ENCODE assay signal across 8 mouse cellular contexts in the genomic region with DNA sequence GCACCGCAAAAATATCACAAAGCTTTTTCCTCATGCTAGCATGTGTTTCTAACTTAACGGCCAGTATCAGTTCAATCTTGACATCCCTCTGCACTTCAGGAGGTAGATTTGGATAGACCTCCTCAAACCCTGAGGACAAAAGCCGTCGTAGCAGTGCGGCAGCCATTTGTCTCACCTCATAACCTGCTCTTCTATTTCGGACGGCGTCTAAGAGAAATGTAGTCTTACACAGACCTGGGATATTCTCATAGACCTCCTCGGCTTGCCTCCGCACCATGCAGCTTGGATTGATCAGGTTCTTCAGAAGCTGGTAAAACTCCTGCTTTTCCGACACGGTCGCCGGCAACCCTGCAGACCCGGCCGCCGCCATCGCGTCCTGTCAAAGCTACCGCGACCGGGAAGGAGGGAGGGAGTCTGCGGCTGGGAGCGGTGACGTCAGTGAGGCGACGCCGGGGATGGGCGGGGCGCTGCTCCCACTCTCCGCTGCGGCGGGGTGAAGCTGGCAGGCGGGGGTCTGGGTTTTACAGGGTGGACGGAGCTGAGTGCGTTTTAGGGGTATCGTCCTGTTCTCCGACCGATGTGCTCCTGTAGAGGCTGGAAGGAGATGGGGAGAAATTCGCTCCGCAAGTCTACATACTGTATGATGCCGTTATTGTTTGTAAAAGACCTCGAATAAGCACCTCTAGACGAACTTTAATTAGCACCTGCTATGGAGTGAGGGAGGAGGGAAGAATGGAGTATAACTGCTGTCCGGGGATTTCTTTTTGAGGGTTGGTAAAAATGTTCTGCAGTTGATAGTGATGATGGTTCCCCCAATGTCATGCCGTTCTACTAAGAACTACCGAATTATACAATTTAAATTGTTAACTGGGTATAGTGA. TPM values are rescaled to one million over a fixed set of nuclear protein-coding genes. Genes with fewer than 3 reads are reported as not detected.
DNase-seq lines count a peak whose midpoint lies in the region; ATAC-seq and TF ChIP-seq lines count a peak whose summit lies in the region.

A gene (minus strand): TSS at position 394 of the 880 bp plus-strand sequence.

- DNase-seq in gastrocnemius, adult 2 months: peak; percentile 95
- peak; percentile 95 for DNase-seq in hindbrain, postnatal 0 days (ENCODE audit: low spot score)
- peak; percentile 81 to 88 for DNase-seq in left cerebral cortex, adult 8-10 months (ENCODE audit: low spot score in 2 of 2)
- DNase-seq in right cerebral cortex, adult 18-20 months: peak; percentile 94
- peak; percentile 88 for DNase-seq in urinary bladder, adult 2 months (ENCODE audit: low spot score)

- TF ChIP-seq CTCF in gastrocnemius, adult 2 months (IDR thresholded peaks at IDR 0.05): no peak
- no peak for TF ChIP-seq CTCF in hindbrain, postnatal 0 days (IDR thresholded peaks at IDR 0.05; ENCODE audit: low read depth)

- H3K27me3 ChIP-seq in hindbrain, postnatal 0 days (ENCODE audit: insufficient read depth, low read length): no peaks in the 10 kb centered on the region

- peak within 1 kb of the TSS; percentile 95 for H3K27ac ChIP-seq in gastrocnemius, adult 2 months
- H3K27ac ChIP-seq in hindbrain, postnatal 0 days: peak within 1 kb of the TSS; percentile 74

- H3K36me3 ChIP-seq in hindbrain, postnatal 0 days (ENCODE audit: insufficient read depth, low read length): peaks cover 8% of the 10 kb centered on the region

- ATAC-seq in activated CD4-positive, CD25-positive, alpha-beta regulatory T cell, adult 4 months: peak; percentile 97
- peak; percentile 100 for ATAC-seq in common myeloid progenitor, adult 5-6 weeks (replicated peaks; ENCODE audit: low read depth, poor library complexity, severe bottlenecking)
- peak; percentile 99 for ATAC-seq in hindbrain, postnatal 0 days
- ATAC-seq in megakaryocyte, adult 5-6 weeks (ENCODE audit: poor library complexity, severe bottlenecking): peak; percentile 100

- peak within 1 kb of the TSS; percentile 65 for H3K9ac ChIP-seq in hindbrain, postnatal 0 days (replicated peaks; ENCODE audit: low read length)

- H3K9me3 ChIP-seq in hindbrain, postnatal 0 days (ENCODE audit: low read length): no peaks in the 10 kb centered on the region

- H3K4me2 ChIP-seq in hindbrain, postnatal 0 days (ENCODE audit: low read depth, low read length): peak within 1 kb of the TSS; percentile 81

- intact Hi-C loops in gastrocnemius, adult 2 months (cut with DNase I): loop anchor here (5.0 kb wide), 1 partner anchor 219 kb away; a partner anchor contains a TSS

- WGBS in hindbrain, postnatal 0 days: under 1% methylated on average over 47 of the region's 47 CpGs

- H3K4me3 ChIP-seq in gastrocnemius, adult 2 months: peak within 1 kb of the TSS; percentile 90
- peak within 1 kb of the TSS; percentile 82 for H3K4me3 ChIP-seq in hindbrain, postnatal 0 days (ENCODE audit: low read length)

- peaks cover 9% of the 10 kb centered on the region for H3K4me1 ChIP-seq in hindbrain, postnatal 0 days (ENCODE audit: insufficient read depth, low read length)

RNA-seq across cellular contexts. Expression of the gene that starts here (rescaled TPM):
- 1 to 10 TPM; 8.4 to 8.7 TPM for polyA plus RNA-seq in activated CD4-positive, CD25-positive, alpha-beta regulatory T cell, adult 4 months (2017; shearing (Covaris generic))
- 18.9 and 23.5 TPM in 2 replicates for total RNA-seq in common myeloid progenitor, adult 5-6 weeks (2017)
- 10 to 100 TPM; 10.2 to 11.1 TPM for total RNA-seq in gastrocnemius, adult 2 months (2021)
- total RNA-seq in hindbrain, postnatal 0 days (2014; rRNA removed): 39.0 and 48.7 TPM in 2 replicates
- 33.7 and 37.2 TPM in 2 replicates for polyA plus RNA-seq in hindbrain, postnatal 0 days (2015; fragmentation: Nextera tagmentation; extraction: Ambion mirVana)
- 10 to 100 TPM; 31.4 to 33.1 (median 32.4) TPM for total RNA-seq in left cerebral cortex, adult 8-10 months (2022)
- total RNA-seq in megakaryocyte, adult 5-6 weeks (2015): 9.3 and 11.7 TPM in 2 replicates
- 15.6 and 22.3 TPM in 2 replicates for total RNA-seq in megakaryocyte, adult 5-6 weeks (2017)
- 10.4 and 10.6 TPM in 2 replicates for polyA plus RNA-seq in urinary bladder, adult 2 months (2012; rRNA removed)

Comparison
In these comparisons a context has a peak if more than half of its experiments do, and no peak if none do; other contexts are left out.
1. Peak in every context shown above with its lines: DNase-seq, ATAC-seq, H3K4me3 ChIP-seq and H3K27ac ChIP-seq.